Mouse (Mus musculus) C2C12 (cell line): ENCODE results near the gene Prdm11. TPM values are rescaled to one million over a fixed set of nuclear protein-coding genes. Genes with fewer than 3 reads are reported as not detected.
A peak's percentile ranks its signal among the peaks of the same experiment; 100 is the strongest.

Experiments used
- H3K27me3 ChIP-seq: one replicate; pipeline ENCODE4 v1.6.1; 2011; ENCODE audit not compliant: control insufficient read depth, insufficient read depth, insufficient read length
- H3K36me3 ChIP-seq: one replicate; pipeline ENCODE4 v1.6.1; 2011; ENCODE audit not compliant: control insufficient read depth, insufficient read depth
- H3K4me3 ChIP-seq: one replicate; pipeline ENCODE4 v1.5.1; 2011; ENCODE audit warnings: mild to moderate bottlenecking, control low read depth; ENCODE audit not compliant: poor library complexity, insufficient read depth, severe bottlenecking
- H3K79me2 ChIP-seq: one replicate; pipeline ENCODE4 v1.6.1; 2011; ENCODE audit not compliant: control insufficient read depth, insufficient read depth
- H3K79me3 ChIP-seq: one replicate; pipeline ENCODE4 v1.6.1; 2011; ENCODE audit warnings: low read depth, control low read depth
- H3ac ChIP-seq: one replicate; pipeline ENCODE3; 2011; ENCODE audit warnings: low read depth; ENCODE audit not compliant: control insufficient read depth, insufficient read length
- CEBPB ChIP-seq: IDR thresholded peaks from one replicate; pipeline ENCODE4 v1.6.1; 2011; ENCODE audit warnings: low read depth, mild to moderate bottlenecking, control low read depth, moderate library complexity
- CTCF ChIP-seq: IDR thresholded peaks from one replicate; pipeline ENCODE4 v1.5.1; 2011; ENCODE audit not compliant: control insufficient read depth, insufficient read depth, insufficient read length
- FOSL1 ChIP-seq: IDR thresholded peaks from one replicate; pipeline ENCODE4 v1.8.0; 2011; ENCODE audit warnings: mild to moderate bottlenecking, low read length; ENCODE audit not compliant: poor library complexity, insufficient read depth, severe bottlenecking
- MAX ChIP-seq: IDR thresholded peaks from one replicate; pipeline ENCODE4 v1.6.1; 2011; ENCODE audit warnings: mild to moderate bottlenecking, control low read depth
- MYOD1 ChIP-seq: IDR thresholded peaks from one replicate; pipeline ENCODE4 v1.6.1; 2011; ENCODE audit warnings: low read depth; ENCODE audit not compliant: control insufficient read depth, insufficient read length
- MYOG ChIP-seq: IDR thresholded peaks from one replicate; pipeline ENCODE4 v1.6.1; 2011; ENCODE audit not compliant: control insufficient read depth, insufficient read length; ENCODE audit errors: extremely low read depth
- USF1 ChIP-seq: IDR thresholded peaks from one replicate; pipeline ENCODE4 v1.6.1; 2011; ENCODE audit warnings: low read depth, mild to moderate bottlenecking, control low read depth, moderate library complexity
- polyA plus RNA-seq: library from polyadenylated mRNA; unstranded; fragments of >200 nt; fragmentation: generic; extraction: Trizol; gene quantifications from one replicate; pipeline ENCODE4 v1.2.1, GENCODE M21; 2012; ENCODE audit warnings: missing spikeins

Gene Prdm11
- polyA plus RNA-seq, 1 experiment: 2.7 TPM

DNA sequence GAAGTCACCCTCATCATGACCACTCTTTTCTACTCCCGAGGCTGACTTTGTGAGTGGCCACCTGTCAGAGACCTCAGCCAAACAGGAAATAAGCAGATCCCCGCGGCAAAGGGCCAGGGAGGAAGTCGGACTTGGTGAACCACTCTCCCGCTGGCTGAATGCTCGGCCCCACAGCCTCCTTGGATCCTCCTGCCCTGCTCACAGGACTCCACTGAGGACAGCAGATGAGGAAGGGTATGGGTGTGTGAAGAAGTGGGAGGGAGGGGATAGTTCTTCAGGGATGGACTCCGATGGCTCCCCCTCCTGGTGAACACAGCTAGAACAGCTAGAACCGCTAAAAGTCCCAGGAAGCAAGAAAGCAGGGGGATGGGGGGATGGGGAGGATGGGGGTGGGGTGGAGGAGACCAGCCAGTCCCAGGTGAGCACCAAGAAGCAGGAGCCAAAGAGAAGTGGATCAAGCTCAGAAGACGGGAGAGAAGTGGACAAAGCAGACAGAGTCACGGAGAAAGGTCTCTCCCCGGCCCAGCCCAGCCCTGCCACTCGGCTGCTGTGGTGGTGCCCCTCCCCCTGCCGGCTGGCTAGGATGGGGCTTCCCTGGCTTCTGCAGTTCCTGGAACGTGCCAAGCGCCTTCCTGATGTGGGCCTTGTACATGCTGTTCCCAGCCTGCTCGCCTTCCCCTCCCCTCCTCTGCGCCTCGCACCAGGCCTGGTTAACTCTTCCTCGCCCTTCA is 57.9 kb downstream of the Prdm11 start:
- H3K27me3 ChIP-seq: no peaks in the 10 kb centered on the region
- peaks cover 4% of the 10 kb centered on the region for H3K36me3 ChIP-seq
- H3ac ChIP-seq: no peak overlapping the region
- H3K79me3 ChIP-seq: no peaks in the 10 kb centered on the region
- H3K79me2 ChIP-seq: no peaks in the 10 kb centered on the region
- TF ChIP-seq FOSL1 (no peak), MAX (no peak), CTCF (no peak), USF1 (no peak)
- H3K4me3 ChIP-seq: no peak overlapping the region

DNA sequence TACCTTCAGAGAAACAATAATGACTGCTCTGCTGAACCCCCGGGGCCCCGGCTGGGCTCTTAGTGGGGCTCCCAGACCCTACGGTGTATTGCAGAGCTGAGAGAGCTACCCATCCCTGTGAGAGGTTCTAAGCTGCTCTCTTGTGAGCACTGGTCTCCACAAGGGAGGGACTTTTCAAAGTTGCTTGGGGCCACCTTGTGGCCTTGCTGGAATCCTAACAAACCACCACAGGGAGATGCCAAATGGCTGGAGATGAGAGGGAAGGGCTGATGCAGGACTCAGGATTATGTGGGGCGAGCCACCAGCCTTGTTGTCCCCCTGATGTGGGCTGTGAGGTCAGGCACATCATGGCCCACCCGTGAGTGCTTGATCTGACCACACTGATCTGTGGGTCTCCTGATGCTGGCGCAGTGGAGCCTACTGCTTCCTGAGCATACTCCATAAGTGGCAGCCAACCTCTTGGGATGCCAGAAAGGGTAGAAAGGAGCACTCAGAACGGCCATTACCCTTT is 58.8 kb downstream of the Prdm11 start:
- Histone ChIP-seq H3K79me2 (no peaks in the 10 kb centered on the region), H3ac (no peak overlapping the region), H3K36me3 (peaks cover 4% of the 10 kb centered on the region), H3K4me3 (no peak overlapping the region), H3K79me3 (no peaks in the 10 kb centered on the region), H3K27me3 (no peaks in the 10 kb centered on the region)
- TF ChIP-seq CTCF (no peak), CEBPB (no peak), MYOG (no peak), MYOD1 (no peak), FOSL1 (no peak), USF1 (no peak), MAX (no peak)

DNA sequence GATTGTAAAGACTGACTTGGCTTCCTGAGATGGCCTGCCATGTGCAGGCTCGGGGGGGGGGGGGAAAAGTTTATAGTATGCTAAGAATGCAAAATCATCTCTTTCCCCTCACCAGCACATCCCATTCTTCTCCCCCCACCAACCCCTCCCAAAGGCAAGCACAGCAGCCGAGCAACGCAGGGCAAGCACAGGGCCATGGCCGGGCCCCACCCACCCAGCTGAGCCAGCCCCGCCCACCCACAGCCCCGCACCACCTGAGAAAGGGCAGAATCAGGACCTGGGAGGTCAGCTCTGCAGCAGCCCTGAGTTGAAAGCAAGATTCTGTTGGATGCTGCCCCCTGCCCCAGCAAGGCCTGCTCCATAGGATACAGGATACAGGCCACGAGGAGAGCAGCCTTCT is 60.4 kb downstream of the Prdm11 start:
- no peaks in the 10 kb centered on the region for H3K27me3 ChIP-seq
- H3K79me2 ChIP-seq: no peaks in the 10 kb centered on the region
- TF ChIP-seq MYOG (no peak), CEBPB (no peak), MAX (no peak), USF1 (no peak), FOSL1 (no peak), CTCF (no peak), MYOD1 (no peak)
- H3K36me3 ChIP-seq: no peaks in the 10 kb centered on the region
- no peak overlapping the region for H3ac ChIP-seq
- no peak overlapping the region for H3K4me3 ChIP-seq
- no peaks in the 10 kb centered on the region for H3K79me3 ChIP-seq

DNA sequence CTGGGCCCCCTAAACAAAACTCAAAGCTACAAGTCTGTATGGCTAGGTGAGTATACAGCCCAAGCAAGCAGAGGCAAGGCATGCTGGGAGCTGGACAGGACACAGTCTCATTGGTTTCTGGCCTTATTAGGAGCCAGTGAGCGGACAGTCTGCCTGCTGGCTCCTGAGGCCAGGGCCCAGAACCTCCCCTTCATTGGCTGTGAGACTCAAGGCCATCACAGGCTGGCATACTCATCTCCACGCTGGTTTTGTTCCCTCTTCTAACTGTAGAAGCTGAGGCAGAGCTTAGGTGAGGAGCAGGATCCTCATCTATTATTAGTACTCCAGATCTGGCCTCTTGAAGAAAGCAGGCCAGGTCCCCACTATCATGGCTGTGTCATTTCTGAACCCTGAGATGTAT is 60.8 kb downstream of the Prdm11 start:
- H3ac ChIP-seq: no peak overlapping the region
- no peaks in the 10 kb centered on the region for H3K27me3 ChIP-seq
- no peaks in the 10 kb centered on the region for H3K79me2 ChIP-seq
- TF ChIP-seq MAX: no peak
- no peak for TF ChIP-seq MYOG
- no peak for TF ChIP-seq CTCF
- no peak for TF ChIP-seq MYOD1
- no peak for TF ChIP-seq USF1
- no peaks in the 10 kb centered on the region for H3K36me3 ChIP-seq
- H3K4me3 ChIP-seq: no peak overlapping the region
- H3K79me3 ChIP-seq: no peaks in the 10 kb centered on the region

DNA sequence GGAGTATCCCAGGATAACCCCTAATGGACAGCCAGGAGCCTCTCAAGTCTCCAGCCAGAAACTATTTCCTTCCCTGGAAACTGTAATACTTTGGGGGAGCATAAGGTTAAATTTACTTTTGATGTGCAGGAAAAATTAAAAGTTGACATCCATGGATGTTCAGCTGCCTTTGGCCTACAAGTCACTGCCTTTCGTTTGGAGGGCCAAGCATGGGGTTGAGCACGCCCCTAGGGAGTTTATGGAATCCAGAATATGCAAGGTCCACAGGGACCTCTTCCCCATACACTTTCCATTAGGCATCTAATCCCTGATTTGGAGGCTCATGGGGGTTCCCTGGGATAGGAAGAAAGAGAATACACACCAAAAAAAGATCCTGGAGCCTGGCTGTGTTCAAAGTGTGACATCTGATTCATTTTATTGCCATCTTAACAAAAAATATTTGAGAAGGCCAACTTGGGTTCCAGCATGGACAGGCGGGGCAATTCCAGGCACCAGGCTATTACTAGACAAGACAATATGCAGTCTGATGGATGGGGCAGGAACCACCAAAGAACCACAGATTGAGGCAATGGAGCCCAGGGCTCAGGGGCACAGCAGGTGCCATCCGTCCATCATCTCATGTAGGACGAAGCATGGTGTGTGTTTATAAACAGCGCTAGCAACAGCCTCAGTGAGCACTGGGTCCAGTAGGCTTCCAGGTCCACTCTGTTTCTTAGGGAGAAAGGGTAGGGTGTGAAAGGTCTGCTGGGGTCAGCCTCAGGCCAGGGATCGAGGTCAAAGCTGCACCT is 61.5 kb downstream of the Prdm11 start:
- H3K79me2 ChIP-seq: no peaks in the 10 kb centered on the region
- H3ac ChIP-seq: no peak overlapping the region
- no peaks in the 10 kb centered on the region for H3K79me3 ChIP-seq
- H3K4me3 ChIP-seq: no peak overlapping the region
- H3K36me3 ChIP-seq: no peaks in the 10 kb centered on the region
- TF ChIP-seq MYOD1 (peak; percentile 66), FOSL1 (no peak)
- H3K27me3 ChIP-seq: no peaks in the 10 kb centered on the region

DNA sequence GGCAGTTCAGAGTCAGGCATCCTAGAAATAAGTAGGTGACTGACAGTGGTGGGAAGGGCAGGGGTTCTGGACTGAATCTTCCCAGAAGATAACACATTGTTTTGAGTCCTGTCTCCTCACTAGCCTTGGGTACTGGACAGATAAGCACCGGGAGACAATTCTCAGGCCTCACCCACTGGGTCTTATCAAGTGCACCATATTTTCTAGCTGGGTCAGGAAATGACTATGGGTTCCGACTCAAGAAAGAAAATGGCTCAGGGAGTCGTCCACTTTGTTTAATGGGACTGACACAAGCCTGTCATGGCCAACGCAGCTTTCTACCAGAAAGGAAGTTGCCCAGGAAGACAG is 62.7 kb downstream of the Prdm11 start:
- Histone ChIP-seq H3K4me3 (no peak overlapping the region), H3K27me3 (no peaks in the 10 kb centered on the region), H3K79me2 (no peaks in the 10 kb centered on the region), H3K79me3 (no peaks in the 10 kb centered on the region), H3K36me3 (no peaks in the 10 kb centered on the region), H3ac (no peak overlapping the region)
- TF ChIP-seq MYOG (no peak), USF1 (no peak), CEBPB (no peak), MAX (no peak), CTCF (no peak), MYOD1 (no peak), FOSL1 (no peak)
